Mouse (Mus musculus) hindbrain, embryonic 10.5 days (tissue): ENCODE measurements at regions not wholly inside any gene's neighbourhood (a gene's known extent, or its start where the extent isn't known, plus 50 kb on each side); places are given as distances from the start of the nearest gene placed in this dataset.
"Not testable (repeated sequence)": the region's sequence is repeated elsewhere in the genome, so short reads cannot be mapped to it uniquely, and the experiment has no call there.

Source experiments
- DNase-seq: peaks from one replicate; pipeline ENCODE4 v3.0.0-alpha.2; 2017; ENCODE audit warnings: low spot score
- H3K27ac ChIP-seq: fragments of 300-500 bp; sonication (generic); 2 replicates; pipeline ENCODE4 v1.5.1; 2016; ENCODE audit warnings: mild to moderate bottlenecking, moderate library complexity
- H3K27me3 ChIP-seq: fragments of 300-500 bp; sonication (generic); 2 replicates; pipeline ENCODE4 v1.6.1; 2016; ENCODE audit warnings: mild to moderate bottlenecking; ENCODE audit not compliant: poor library complexity, insufficient read depth, severe bottlenecking
- H3K36me3 ChIP-seq: fragments of 300-500 bp; sonication (generic); 2 replicates; pipeline ENCODE4 v1.6.1; 2016; ENCODE audit warnings: mild to moderate bottlenecking, moderate library complexity
- H3K4me1 ChIP-seq: fragments of 300-500 bp; sonication (generic); replicated peaks from 2 replicates; pipeline ENCODE4 v1.6.1; 2016; ENCODE audit warnings: mild to moderate bottlenecking
- H3K4me3 ChIP-seq: fragments of 300-500 bp; sonication (generic); 2 replicates; pipeline ENCODE4 v1.5.1; 2016; ENCODE audit warnings: mild to moderate bottlenecking, moderate library complexity
- H3K9me3 ChIP-seq: fragments of 300-500 bp; sonication (generic); 2 replicates; pipeline ENCODE4 v1.6.1; 2016; ENCODE audit warnings: mild to moderate bottlenecking, moderate library complexity
- WGBS: fragments of 180-500 bp; shearing (Covaris S2); methylation state at CpG from one replicate; pipeline ENCODE4 v1.1.7; 2016; 5-methylcytosine and 5-hydroxymethylcytosine counted together

- peak; percentile 6 for DNase-seq
- no peak overlapping the region for H3K27ac ChIP-seq
- no peaks in the 10 kb centered on the region for H3K36me3 ChIP-seq
- H3K9me3 ChIP-seq, result no peaks in the 10 kb centered on the region
- no peaks in the 10 kb centered on the region for H3K27me3 ChIP-seq
- no peak overlapping the region for H3K4me3 ChIP-seq
- 24% methylated on average over 4 of the region's 4 CpGs for WGBS
- peaks cover 6% of the 10 kb centered on the region; the same call in 1 of the 2 replicates for H3K4me1 ChIP-seq
These were observed 1117.7 kb upstream of the Arrdc3 start for GRCm38 (mm10) chr13:79765437-79765838.

GRCm38 (mm10) chr13:79784991-79785666, 1098.1 kb upstream of the Arrdc3 start:
- H3K27ac ChIP-seq, result no peak overlapping the region
- no peak for DNase-seq
- WGBS, result 98% methylated on average over 1 of the region's 1 CpGs

GRCm38 (mm10) chr13:79801591-79801990, 1081.6 kb upstream of the Arrdc3 start:
- 82% methylated on average over 2 of the region's 2 CpGs for WGBS
- H3K4me1 ChIP-seq, result no peaks in the 10 kb centered on the region
- H3K4me3 ChIP-seq, result no peak overlapping the region
- no peaks in the 10 kb centered on the region for H3K36me3 ChIP-seq
- no peaks in the 10 kb centered on the region for H3K9me3 ChIP-seq
- no peak overlapping the region for H3K27ac ChIP-seq
- DNase-seq, result no peak
- no peaks in the 10 kb centered on the region for H3K27me3 ChIP-seq

More at GRCm38 (mm10) chr13:79784991-79785666, 1098.1 kb upstream of the Arrdc3 start:
- Histone ChIP-seq H3K4me3 (no peak overlapping the region), H3K36me3 (no peaks in the 10 kb centered on the region), H3K9me3 (0 out of 2 replicates have a peak, but pooled peaks cover 3% of the 10 kb centered on the region), H3K27me3 (no peaks in the 10 kb centered on the region), H3K4me1 (no peaks in the 10 kb centered on the region)

GRCm38 (mm10) chr13:79835592-79835991, 1047.6 kb upstream of the Arrdc3 start:
- DNase-seq, result no peak
- Histone ChIP-seq H3K36me3 (no peaks in the 10 kb centered on the region), H3K27ac (no peak overlapping the region), H3K4me1 (no peaks in the 10 kb centered on the region), H3K9me3 (no peaks in the 10 kb centered on the region), H3K27me3 (no peaks in the 10 kb centered on the region), H3K4me3 (no peak overlapping the region)
- WGBS, result 81% methylated on average over 1 of the region's 1 CpGs

- Histone ChIP-seq H3K27ac (no peak overlapping the region), H3K4me1 (no peaks in the 10 kb centered on the region), H3K27me3 (no peaks in the 10 kb centered on the region), H3K9me3 (no peaks in the 10 kb centered on the region), H3K4me3 (no peak overlapping the region), H3K36me3 (no peaks in the 10 kb centered on the region)
- DNase-seq, result no peak
- 52% methylated on average over 2 of the region's 2 CpGs for WGBS
These were observed 1038.4 kb upstream of the Arrdc3 start for GRCm38 (mm10) chr13:79844800-79845199.

GRCm38 (mm10) chr13:79867501-79867900, 1015.7 kb upstream of the Arrdc3 start:
- not testable (repeated sequence) for H3K9me3 ChIP-seq, DNase-seq, H3K4me1 ChIP-seq, H3K36me3 ChIP-seq, H3K27me3 ChIP-seq, H3K4me3 ChIP-seq, H3K27ac ChIP-seq
- 71% methylated on average over 1 of the region's 1 CpGs for WGBS

GRCm38 (mm10) chr13:79868481-79869225, 1014.5 kb upstream of the Arrdc3 start:
- no peak overlapping the region for H3K4me3 ChIP-seq

GRCm38 (mm10) chr13:79880136-79880535, 1003.0 kb upstream of the Arrdc3 start:
- Histone ChIP-seq H3K27me3 (no peaks in the 10 kb centered on the region), H3K9me3 (no peaks in the 10 kb centered on the region), H3K27ac (no peak overlapping the region), H3K4me3 (no peak overlapping the region), H3K36me3 (no peaks in the 10 kb centered on the region), H3K4me1 (no peaks in the 10 kb centered on the region)
- DNase-seq, result no peak
- 95% methylated on average over 1 of the region's 1 CpGs for WGBS

More at GRCm38 (mm10) chr13:79868481-79869225, 1014.5 kb upstream of the Arrdc3 start:
- H3K27ac ChIP-seq, result no peak overlapping the region
- peaks cover 6% of the 10 kb centered on the region; the same call in 1 of the 2 replicates for H3K9me3 ChIP-seq
- no peak for DNase-seq
- H3K4me1 ChIP-seq, result no peaks in the 10 kb centered on the region
- H3K27me3 ChIP-seq, result no peaks in the 10 kb centered on the region
- H3K36me3 ChIP-seq, result no peaks in the 10 kb centered on the region
- WGBS, result 84% methylated on average over 2 of the region's 2 CpGs

GRCm38 (mm10) chr13:79885959-79886358, 997.2 kb upstream of the Arrdc3 start:
- Histone ChIP-seq H3K4me3 (no peak overlapping the region), H3K9me3 (no peaks in the 10 kb centered on the region), H3K4me1 (no peaks in the 10 kb centered on the region), H3K27ac (no peak overlapping the region), H3K27me3 (no peaks in the 10 kb centered on the region), H3K36me3 (no peaks in the 10 kb centered on the region)
- DNase-seq, result no peak

- Histone ChIP-seq H3K4me1 (no peaks in the 10 kb centered on the region), H3K27ac (no peak overlapping the region), H3K27me3 (no peaks in the 10 kb centered on the region), H3K4me3 (no peak overlapping the region), H3K9me3 (no peaks in the 10 kb centered on the region), H3K36me3 (no peaks in the 10 kb centered on the region)
- DNase-seq, result no peak
- WGBS, result 98% methylated on average over 1 of the region's 1 CpGs
These were observed 996.8 kb upstream of the Arrdc3 start for GRCm38 (mm10) chr13:79886361-79886760.
